Mouse (Mus musculus) erythroblast, embryonic 14.5 days (primary cell): ENCODE measurements around the gene Ttll3.

ENCODE experiments used
- GATA1 ChIP-seq: IDR thresholded peaks from 2 replicates; pipeline ENCODE4 v1.6.1; 2012; ENCODE audit warnings: low read length, inconsistent platforms, mixed read lengths
- TAL1 ChIP-seq: IDR thresholded peaks from 3 replicates; pipeline ENCODE4 v1.6.1; 2012; ENCODE audit warnings: low read length, inconsistent platforms, mixed read lengths

GRCm38 (mm10) chr6:113367574-113367973, 21.5 kb upstream of the Ttll3 start:
- TF ChIP-seq GATA1 (no peak), TAL1 (no peak)
